Mouse (Mus musculus) small intestine, adult 2 months (tissue): ENCODE measurements around the gene Hcn1.

ENCODE experiments used
- CTCF ChIP-seq: fragments of 200-500 bp; IDR thresholded peaks from 2 replicates; pipeline ENCODE4 v1.5.1; 2012; ENCODE audit warnings: low read depth, mild to moderate bottlenecking, control low read depth, inconsistent platforms, low read length, moderate library complexity, mixed read lengths; ENCODE audit not compliant: insufficient replicate concordance, insufficient read length; ENCODE audit errors: extremely low read depth
- POLR2A ChIP-seq: fragments of 200-500 bp; IDR thresholded peaks from 2 replicates; pipeline ENCODE4 v1.6.1; 2012; ENCODE audit warnings: low read depth, mild to moderate bottlenecking, control low read depth, inconsistent platforms, low read length, moderate library complexity

- TF ChIP-seq CTCF: no peak
- no peak for TF ChIP-seq POLR2A
These were observed 69.7 kb downstream of the Hcn1 start for GRCm38 (mm10) chr13:117671851-117672250.
